Mouse (Mus musculus): ENCODE results near the gene Smpd4. TPM values are rescaled to one million over a fixed set of nuclear protein-coding genes. Genes with fewer than 3 reads are reported as not detected.

Gene Smpd4
- total RNA-seq, 2 experiments from 2014 or later, result 9.4 to 13.1 TPM

Other genes starting within 250 kb of the Smpd4 start
- 10 to 100 TPM; 14.2 to 15.6 TPM for gene Snap29, start 213.4 kb upstream of the Smpd4 start, total RNA-seq (2021)
- 10 to 100 TPM; 16.7 to 18.2 TPM for gene Pi4ka, start 213.0 kb upstream of the Smpd4 start, total RNA-seq (2021)
- 10 to 100 TPM; 17.3 to 17.6 TPM for gene Crkl, start 167.4 kb upstream of the Smpd4 start, total RNA-seq (2021)
- gene Aifm3, start 129.7 kb upstream of the Smpd4 start, total RNA-seq (2021), result under 1 TPM in 1 of 2 experiments, not detected in 1; 0.20 TPM
- 10 to 100 TPM; 18.8 to 23.2 TPM for gene Lztr1, start 110.7 kb upstream of the Smpd4 start, total RNA-seq (2021)
- gene Thap7, start 88.2 kb upstream of the Smpd4 start, total RNA-seq (2021), result 10 to 100 TPM; 12.8 to 14.4 TPM
- gene Lrrc74b, start 58.1 kb upstream of the Smpd4 start, total RNA-seq (2021), result 1 to 10 TPM; 1.0 to 1.6 TPM
- gene P2rx6, start 57.5 kb upstream of the Smpd4 start, total RNA-seq (2021), result 1 to 10 TPM; 8.0 to 9.3 TPM
- under 1 TPM in 1 of 2 experiments, not detected in 1; 0.12 TPM for gene Slc7a4, start 36.1 kb upstream of the Smpd4 start, total RNA-seq (2021)
- under 1 TPM in 1 of 2 experiments, not detected in 1; 0.82 TPM for gene Ccdc74a, start 27.1 kb downstream of the Smpd4 start, total RNA-seq (2021)
- 10 to 100 TPM; 16.5 to 20.0 TPM for gene Med15, start 113.5 kb downstream of the Smpd4 start, total RNA-seq (2021)
- 10 to 100 TPM; 16.8 to 20.9 TPM for gene Klhl22, start 140.3 kb downstream of the Smpd4 start, total RNA-seq (2021)
- 1 to 10 TPM; 3.6 to 4.5 TPM for gene Scarf2, start 177.9 kb downstream of the Smpd4 start, total RNA-seq (2021)
- not detected for gene B830017H08Rik, start 213.8 kb downstream of the Smpd4 start, total RNA-seq (2021)
- 1 to 10 TPM in 1 of 2 experiments, under 1 TPM in 1; 0.74 to 1.1 TPM for gene Car15, start 219.0 kb downstream of the Smpd4 start, total RNA-seq (2021)

Data from gastrocnemius, postnatal 36 days (tissue).